Mouse (Mus musculus) midbrain, postnatal 0 days (tissue): ENCODE measurements around the gene Nudcd3. TPM values are rescaled to one million over a fixed set of nuclear protein-coding genes. Genes with fewer than 3 reads are reported as not detected.

Experiments
- ATAC-seq: fragments of 200-750 bp; cut with Nextera tagmentation; 2 replicates; pipeline ENCODE4 v1.8.0; 2017; ENCODE audit warnings: moderate number of reproducible peaks, mild to moderate bottlenecking, moderate TSS enrichment, moderate library complexity; ENCODE audit not compliant: low FRiP score
- DNase-seq: peaks from one replicate; pipeline ENCODE4 v3.0.0-alpha.2; 2015; ENCODE audit warnings: low spot score
- H3K27ac ChIP-seq: fragments of 300-500 bp; sonication (generic); 2 replicates; pipeline ENCODE4 v1.5.1; 2014; ENCODE audit warnings: low read depth, mild to moderate bottlenecking, low read length, mixed read lengths
- H3K27me3 ChIP-seq: fragments of 300-500 bp; sonication (generic); 2 replicates; pipeline ENCODE4 v1.6.1; 2014; ENCODE audit warnings: low read length, control low read depth, mixed read lengths; ENCODE audit not compliant: insufficient read depth
- H3K36me3 ChIP-seq: fragments of 300-500 bp; sonication (generic); 2 replicates; pipeline ENCODE4 v1.6.1; 2014; ENCODE audit warnings: low read length, control low read depth, mixed read lengths; ENCODE audit not compliant: insufficient read depth
- H3K4me1 ChIP-seq: fragments of 300-500 bp; sonication (generic); 2 replicates; pipeline ENCODE4 v1.6.1; 2014; ENCODE audit warnings: mild to moderate bottlenecking, control low read depth, antibody characterized with exemption, low read length, mixed read lengths; ENCODE audit not compliant: insufficient read depth
- H3K4me2 ChIP-seq: fragments of 300-500 bp; sonication (generic); 2 replicates; pipeline ENCODE4 v1.6.1; 2014; ENCODE audit warnings: low read depth, mild to moderate bottlenecking, low read length, mixed read lengths; ENCODE audit not compliant: poor library complexity, severe bottlenecking
- H3K4me3 ChIP-seq: fragments of 300-500 bp; sonication (generic); 2 replicates; pipeline ENCODE4 v1.5.1; 2014; ENCODE audit warnings: low read depth, mild to moderate bottlenecking, low read length, moderate library complexity
- H3K9ac ChIP-seq: fragments of 300-500 bp; sonication (generic); replicated peaks from 2 replicates; pipeline ENCODE4 v1.6.1; 2014; ENCODE audit warnings: mild to moderate bottlenecking, low read length, moderate library complexity, mixed read lengths; ENCODE audit not compliant: poor library complexity, severe bottlenecking
- H3K9me3 ChIP-seq: fragments of 300-500 bp; sonication (generic); 2 replicates; pipeline ENCODE4 v1.6.1; 2016; ENCODE audit warnings: low read length, control low read depth
- CTCF ChIP-seq: IDR thresholded peaks from 2 replicates; pipeline ENCODE4 v1.5.1; 2016; ENCODE audit warnings: antibody characterized with exemption, mild to moderate bottlenecking
- WGBS: fragments of 180-500 bp; shearing (Covaris S2); extraction: QIAGEN DNeasy Blood & Tissue Kit; methylation state at CpG from one replicate; pipeline ENCODE4 v1.1.7; 2014; 5-methylcytosine and 5-hydroxymethylcytosine counted together
- polyA plus RNA-seq: library from polyadenylated mRNA; unstranded; fragments of >200 nt; fragmentation: Nextera tagmentation; extraction: Ambion mirVana; gene quantifications from 2 replicates; pipeline ENCODE4 v1.2.1, GENCODE M21; 2015
- total RNA-seq: library from RNA; depleted of rRNA; stranded (reverse); fragments of >200 nt; gene quantifications from 2 replicates; pipeline ENCODE4 v1.2.3, GENCODE M21; 2014; rRNA removed

Nudcd3 gene
- total and polyA plus RNA-seq, 2 experiments from 2014 or later, result 68.1 to 70.7 TPM

GRCm38 (mm10) chr11:6062329-6062728 is 137.9 kb downstream of the Nudcd3 start:
- H3K4me1 ChIP-seq, result peaks cover 12% of the 10 kb centered on the region; the same call in 1 of the 2 replicates
- no peak for TF ChIP-seq CTCF
- H3K27ac ChIP-seq, result no peak overlapping the region
- no peak overlapping the region for H3K4me3 ChIP-seq
- H3K9ac ChIP-seq, result no peak overlapping the region
- DNase-seq, result no peak
- 87% methylated on average over 11 of the region's 11 CpGs for WGBS
- H3K4me2 ChIP-seq, result no peak overlapping the region
- H3K9me3 ChIP-seq, result no peaks in the 10 kb centered on the region
- no peaks in the 10 kb centered on the region for H3K36me3 ChIP-seq
- no peaks in the 10 kb centered on the region for H3K27me3 ChIP-seq
- ATAC-seq, result no peak

- TF ChIP-seq CTCF, result no peak
- Histone ChIP-seq H3K27me3 (no peaks in the 10 kb centered on the region), H3K4me3 (no peak overlapping the region), H3K9me3 (no peaks in the 10 kb centered on the region), H3K4me2 (no peak overlapping the region), H3K36me3 (no peaks in the 10 kb centered on the region), H3K9ac (no peak overlapping the region), H3K4me1 (peaks cover 12% of the 10 kb centered on the region; the same call in 1 of the 2 replicates), H3K27ac (no peak overlapping the region)
- ATAC-seq, result no peak
- DNase-seq, result no peak
- 83% methylated on average over 5 of the region's 5 CpGs for WGBS
These were observed 138.3 kb downstream of the Nudcd3 start for GRCm38 (mm10) chr11:6061891-6062290.

- no peak overlapping the region for H3K27ac ChIP-seq
- H3K4me1 ChIP-seq, result peaks cover 10% of the 10 kb centered on the region; the same call in 1 of the 2 replicates
- no peak overlapping the region for H3K4me3 ChIP-seq
- WGBS, result 93% methylated on average over 10 of the region's 10 CpGs
- no peaks in the 10 kb centered on the region for H3K36me3 ChIP-seq
- no peaks in the 10 kb centered on the region for H3K9me3 ChIP-seq
- no peak for TF ChIP-seq CTCF
- no peaks in the 10 kb centered on the region for H3K27me3 ChIP-seq
- no peak for DNase-seq
- ATAC-seq, result no peak
- no peak overlapping the region for H3K4me2 ChIP-seq
- H3K9ac ChIP-seq, result no peak overlapping the region
These were observed 141.1 kb downstream of the Nudcd3 start for GRCm38 (mm10) chr11:6059162-6059561.

Other genes with a start within 250 kb of the Nudcd3 start
- 148 and 151 TPM in 2 replicates for gene Ykt6, start 244.7 kb downstream of the Nudcd3 start, total RNA-seq
- 87.0 and 89.0 TPM in 2 replicates for gene Ykt6, start 244.7 kb downstream of the Nudcd3 start, polyA plus RNA-seq
- 195 and 225 TPM in 2 replicates for gene Camk2b, start 134.1 kb downstream of the Nudcd3 start, total RNA-seq
- gene Camk2b, start 134.1 kb downstream of the Nudcd3 start, polyA plus RNA-seq, result 199 and 208 TPM in 2 replicates
- gene A730071L15Rik, start 386 bp downstream of the Nudcd3 start, total RNA-seq, result 0.11 and 0.42 TPM in 2 replicates
- 0.23 and 0.33 TPM in 2 replicates for gene A730071L15Rik, start 386 bp downstream of the Nudcd3 start, polyA plus RNA-seq
- gene Npc1l1, start 29.7 kb upstream of the Nudcd3 start, total RNA-seq, result 0.05 TPM in 1 of 2 replicates, not detected in the other
- gene Npc1l1, start 29.7 kb upstream of the Nudcd3 start, polyA plus RNA-seq, result 0.09 and 0.11 TPM in 2 replicates
- 74.8 and 77.4 TPM in 2 replicates for gene Ddx56, start 67.4 kb upstream of the Nudcd3 start, total RNA-seq
- gene Ddx56, start 67.4 kb upstream of the Nudcd3 start, polyA plus RNA-seq, result 64.4 and 75.9 TPM in 2 replicates
- gene Tmed4, start 74.5 kb upstream of the Nudcd3 start, total RNA-seq, result 69.9 and 92.7 TPM in 2 replicates
- 90.1 and 98.9 TPM in 2 replicates for gene Tmed4, start 74.5 kb upstream of the Nudcd3 start, polyA plus RNA-seq
- 124 and 134 TPM in 2 replicates for gene Ogdh, start 91.2 kb upstream of the Nudcd3 start, total RNA-seq
- gene Ogdh, start 91.2 kb upstream of the Nudcd3 start, polyA plus RNA-seq, result 136 and 139 TPM in 2 replicates
- 139 and 153 TPM in 2 replicates for gene Zmiz2, start 188.7 kb upstream of the Nudcd3 start, total RNA-seq
- gene Zmiz2, start 188.7 kb upstream of the Nudcd3 start, polyA plus RNA-seq, result 33.7 and 36.0 TPM in 2 replicates
- 2,296 and 2,489 TPM in 2 replicates for gene Ppia, start 215.0 kb upstream of the Nudcd3 start, total RNA-seq
- 5,099 and 5,106 TPM in 2 replicates for gene Ppia, start 215.0 kb upstream of the Nudcd3 start, polyA plus RNA-seq
- 46.2 and 57.2 TPM in 2 replicates for gene H2afv, start 244.0 kb upstream of the Nudcd3 start, total RNA-seq
- 133 and 142 TPM in 2 replicates for gene H2afv, start 244.0 kb upstream of the Nudcd3 start, polyA plus RNA-seq